Mouse (Mus musculus) kidney, postnatal 14 days (tissue): ENCODE data around the gene Tgfbr3.
A peak's percentile ranks its signal among the peaks of the same experiment; 100 is the strongest.

Experiments
- DNase-seq: peaks from one replicate; pipeline ENCODE4 v3.0.0; 2022; ENCODE audit warnings: mixed read lengths

Gene Tgfbr3

DNA sequence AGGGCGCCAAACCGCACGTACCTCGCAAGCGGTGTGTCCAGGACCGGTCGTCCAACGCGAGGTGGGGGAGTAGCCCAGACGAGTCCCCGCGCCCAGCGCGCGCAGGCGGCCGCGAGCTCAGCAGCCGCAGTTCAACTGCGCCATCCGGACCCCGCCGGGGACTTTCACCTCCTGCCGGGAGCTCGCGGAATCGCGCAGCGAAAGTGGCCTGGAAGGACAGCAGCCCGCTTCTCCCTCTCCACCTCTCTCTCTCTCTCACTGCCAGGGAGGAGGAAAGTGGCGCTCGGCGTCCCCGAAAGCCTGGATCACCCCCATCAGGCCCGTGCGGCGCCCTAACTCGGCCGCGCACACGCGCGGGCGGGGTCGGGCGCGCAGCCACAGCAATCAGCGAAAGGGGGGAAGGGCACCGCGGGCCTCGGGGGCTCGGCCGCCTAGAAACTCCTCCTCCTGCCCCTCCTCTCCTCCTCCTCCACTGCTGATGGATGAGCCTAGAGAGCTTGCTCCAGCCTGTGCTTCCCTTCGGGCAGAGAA, at the start of gene Tgfbr3:
Gene Tgfbr3 (minus strand): TSS at position 396 of the 531 bp plus-strand sequence.
- DNase-seq = peak; percentile 92

DNA sequence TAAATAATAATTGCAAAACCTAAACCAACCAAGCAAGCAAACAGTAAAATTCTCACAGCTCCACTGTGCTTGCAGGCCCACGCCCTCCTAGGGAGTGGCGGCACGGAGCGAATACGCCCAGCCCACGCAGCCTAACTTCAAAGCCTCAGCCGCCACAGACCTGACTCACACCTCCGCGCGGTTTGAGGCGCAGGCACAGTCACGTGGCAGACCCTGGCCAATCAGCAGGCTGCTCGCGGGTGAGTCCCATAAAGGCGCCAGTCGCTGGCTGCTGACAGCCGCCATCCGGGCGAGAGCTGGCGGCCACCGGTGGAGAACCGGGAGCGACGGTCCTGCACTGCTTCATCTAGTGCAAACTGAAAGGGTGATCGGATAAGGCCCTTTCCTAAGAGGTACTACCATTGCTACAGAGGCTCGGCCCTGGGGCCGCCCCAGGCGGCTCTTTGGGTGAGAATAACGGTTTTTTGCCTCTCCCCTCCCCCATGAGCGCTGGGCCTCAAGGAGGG, 41.5 kb upstream of the Tgfbr3 start, which contains the start of gene Brdt:
Gene Brdt (plus strand): TSS at position 244 of the 506 bp plus-strand sequence.
- DNase-seq = no peak

DNA sequence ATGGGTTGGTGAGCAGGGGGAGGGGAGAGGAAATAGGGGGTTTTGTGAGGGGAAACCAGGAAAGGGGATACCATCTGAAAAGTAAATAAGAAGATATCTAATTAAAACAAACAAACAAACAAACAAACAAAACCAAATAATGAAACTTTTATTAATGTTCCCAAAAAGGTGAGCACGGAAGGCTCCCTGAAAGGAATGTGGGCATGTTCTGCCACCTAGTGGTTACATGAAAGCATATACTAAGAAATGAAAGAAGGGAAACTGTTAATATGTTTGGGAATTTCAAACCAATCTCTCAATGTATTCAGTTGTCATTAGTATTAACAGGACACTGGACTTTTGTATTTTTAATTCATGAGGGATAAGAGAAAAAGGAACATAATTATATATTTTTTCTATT, 31.3 kb upstream of the Tgfbr3 start:
- peak; percentile 40 for DNase-seq

GRCm38 (mm10) chr5:107317141-107317540, 27.7 kb upstream of the Tgfbr3 start:
- DNase-seq = no peak

DNA sequence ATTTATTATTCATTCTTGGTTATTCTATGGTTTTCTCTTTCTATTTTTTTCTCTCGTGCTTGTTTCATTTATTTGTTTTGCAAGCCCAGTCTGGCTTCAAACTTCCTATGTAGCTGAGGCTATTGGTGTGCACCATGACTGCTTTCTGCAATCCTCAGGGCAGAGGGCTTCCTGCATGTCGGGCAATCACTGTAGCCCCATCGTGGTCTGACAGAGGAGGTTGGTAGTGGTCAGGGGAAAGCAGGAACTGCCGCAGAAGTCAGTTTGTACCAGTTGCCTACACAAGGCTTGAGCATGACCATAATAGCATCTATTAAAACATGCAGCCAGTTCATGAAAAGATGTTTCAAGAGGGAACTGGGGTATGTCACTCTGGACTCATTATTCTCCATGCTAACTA, 18.0 kb upstream of the Tgfbr3 start:
- DNase-seq = no peak

DNA sequence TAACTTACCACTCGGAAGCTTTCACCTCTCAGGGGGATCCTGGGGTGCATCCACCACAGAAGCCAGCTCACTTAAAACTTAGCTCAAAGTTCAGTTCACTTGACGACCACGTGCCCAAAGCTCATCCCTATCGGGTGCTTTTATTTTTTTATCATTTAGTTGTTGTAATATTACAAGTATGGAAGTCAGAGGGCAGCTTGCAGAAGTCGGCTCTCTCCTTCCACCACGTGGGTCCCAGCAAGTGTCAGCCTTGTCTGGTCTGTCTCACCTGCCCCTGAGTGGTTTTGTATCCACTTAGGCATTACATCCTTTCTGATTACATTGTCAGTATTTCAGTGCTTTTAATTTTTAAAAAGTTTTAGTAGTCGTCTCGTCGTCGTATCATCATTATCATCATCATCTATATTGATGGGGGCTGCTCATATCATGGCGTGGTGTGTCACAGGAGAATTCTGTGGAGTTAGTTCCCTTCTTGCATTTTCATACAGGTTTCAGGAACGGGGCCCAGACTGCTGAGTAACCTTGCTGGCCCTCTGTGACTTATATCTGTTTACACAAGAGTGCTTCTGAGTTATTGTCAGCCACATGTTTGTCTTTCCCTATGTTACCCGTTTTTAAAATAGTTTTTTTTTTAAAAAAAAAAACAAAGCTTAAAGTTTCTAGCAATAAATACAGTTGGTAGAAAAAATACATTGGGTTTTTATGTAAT, 14.8 kb upstream of the Tgfbr3 start:
- no peak for DNase-seq

DNA sequence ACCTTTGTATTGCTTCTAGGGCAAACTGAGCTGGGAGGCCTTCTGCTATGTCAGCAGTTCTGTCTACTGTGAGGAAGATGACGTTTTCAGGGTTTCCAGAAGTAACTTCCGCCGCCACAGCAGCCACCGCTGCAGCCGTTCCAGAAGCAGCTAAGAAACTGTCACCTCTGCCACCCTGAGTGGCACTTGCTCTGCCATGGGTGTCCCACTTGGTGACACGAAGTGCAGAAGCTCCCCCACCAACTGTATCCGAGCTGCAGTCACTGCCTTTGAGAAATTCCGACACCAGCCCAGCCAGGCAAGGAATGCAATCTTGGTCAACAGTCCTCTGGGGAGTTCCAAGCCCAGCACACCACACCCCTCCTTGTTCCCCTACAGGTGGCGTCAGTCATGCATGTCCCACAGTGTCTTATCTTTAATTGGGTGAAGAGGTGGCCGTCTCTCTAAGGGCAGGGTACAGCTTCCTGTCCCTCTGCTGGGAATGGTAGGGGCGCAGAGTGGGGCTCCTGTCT, 14.0 kb upstream of the Tgfbr3 start:
- DNase-seq = peak; percentile 14

DNA sequence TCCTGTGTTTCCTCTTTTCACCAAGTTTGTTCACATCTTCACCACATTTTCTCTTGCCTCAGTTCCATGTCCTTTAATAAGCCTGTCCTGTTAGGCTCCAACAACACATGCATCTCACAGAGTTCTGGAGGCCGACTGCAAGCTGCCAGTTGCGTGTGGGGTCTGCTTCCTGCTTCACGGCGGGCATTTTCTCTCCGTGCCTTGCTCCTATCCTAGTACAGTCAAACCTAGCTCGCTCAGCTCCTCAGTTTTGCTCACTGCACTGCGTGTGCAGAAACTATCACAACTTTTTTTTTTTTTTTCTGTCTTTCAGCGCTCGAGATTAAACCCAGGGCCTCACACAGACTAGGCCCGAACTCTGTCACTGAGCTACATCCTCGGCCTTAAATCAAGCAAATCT, 9.4 kb upstream of the Tgfbr3 start:
- DNase-seq = no peak

GRCm38 (mm10) chr5:107296512-107297322, 7.3 kb upstream of the Tgfbr3 start:
- DNase-seq = peak; percentile 56

- peak; percentile 19 for DNase-seq
These were observed 6.5 kb upstream of the Tgfbr3 start for GRCm38 (mm10) chr5:107295817-107296511.

DNA sequence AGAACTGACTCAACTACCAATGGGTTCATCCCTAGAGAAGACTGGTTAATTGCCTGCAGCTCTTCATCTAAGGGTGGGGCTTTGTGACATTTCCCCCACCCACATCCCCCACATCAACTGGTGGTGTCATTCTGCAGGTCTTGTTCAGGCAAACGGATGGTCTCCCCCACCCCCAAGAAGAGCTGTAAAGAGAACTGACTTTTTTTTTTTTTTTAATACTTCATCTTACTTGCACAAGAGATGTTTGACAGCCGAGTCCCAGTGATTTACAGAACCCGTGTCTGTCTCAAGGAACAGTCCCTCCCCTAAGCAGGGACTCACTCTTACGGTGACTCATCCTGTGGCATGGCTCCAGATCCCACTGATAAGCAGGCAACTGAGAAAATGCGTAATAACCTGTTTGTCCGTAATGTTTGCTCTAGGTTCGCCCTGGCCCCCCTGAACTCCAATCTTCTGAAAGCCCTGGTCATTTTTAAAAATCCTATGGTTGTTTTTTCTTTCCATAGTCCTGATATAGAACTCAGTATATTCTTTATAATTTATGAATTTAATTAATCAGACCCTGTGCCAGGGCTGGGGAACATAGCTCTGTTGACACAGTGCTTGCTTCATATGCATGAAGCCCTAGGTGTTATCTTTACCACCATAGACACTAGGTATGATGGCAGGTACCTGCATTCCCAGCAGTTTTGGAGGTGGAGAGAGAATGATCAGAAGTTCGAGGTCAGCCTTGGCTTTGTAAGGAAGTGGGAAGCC, 5.8 kb upstream of the Tgfbr3 start:
- peak; percentile 32 for DNase-seq

GRCm38 (mm10) chr5:107294041-107294440, 4.6 kb upstream of the Tgfbr3 start:
- DNase-seq = no peak

- no peak for DNase-seq
These were observed 557 bp upstream of the Tgfbr3 start for GRCm38 (mm10) chr5:107289986-107290385.

GRCm38 (mm10) chr5:107288427-107289233, 799 bp downstream of the Tgfbr3 start:
- no peak for DNase-seq

GRCm38 (mm10) chr5:107287908-107288267, 1.5 kb downstream of the Tgfbr3 start:
- DNase-seq = no peak

GRCm38 (mm10) chr5:107287254-107287907, 2.0 kb downstream of the Tgfbr3 start:
- peak; percentile 58 for DNase-seq

DNA sequence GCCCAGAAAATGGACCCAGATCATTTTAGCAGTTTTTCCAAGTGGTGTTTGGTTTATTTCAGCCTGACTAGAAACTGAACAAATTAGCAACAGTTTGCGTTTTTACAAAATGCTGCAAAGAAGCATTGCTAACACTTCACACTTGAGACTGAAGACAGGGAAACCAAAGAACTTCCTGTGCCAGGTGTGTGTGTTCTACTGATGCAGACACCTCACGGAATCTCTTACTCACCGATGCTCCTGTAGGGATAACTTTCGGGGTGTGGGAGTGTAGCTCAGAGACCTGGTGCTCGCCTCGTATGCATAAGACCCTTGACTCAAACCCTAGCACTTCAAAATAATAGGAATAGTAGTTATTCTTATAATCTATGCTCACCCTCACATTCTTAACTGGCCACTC, 3.9 kb downstream of the Tgfbr3 start:
- no peak for DNase-seq

- no peak for DNase-seq
These were observed 5.4 kb downstream of the Tgfbr3 start for GRCm38 (mm10) chr5:107283935-107284524.

DNA sequence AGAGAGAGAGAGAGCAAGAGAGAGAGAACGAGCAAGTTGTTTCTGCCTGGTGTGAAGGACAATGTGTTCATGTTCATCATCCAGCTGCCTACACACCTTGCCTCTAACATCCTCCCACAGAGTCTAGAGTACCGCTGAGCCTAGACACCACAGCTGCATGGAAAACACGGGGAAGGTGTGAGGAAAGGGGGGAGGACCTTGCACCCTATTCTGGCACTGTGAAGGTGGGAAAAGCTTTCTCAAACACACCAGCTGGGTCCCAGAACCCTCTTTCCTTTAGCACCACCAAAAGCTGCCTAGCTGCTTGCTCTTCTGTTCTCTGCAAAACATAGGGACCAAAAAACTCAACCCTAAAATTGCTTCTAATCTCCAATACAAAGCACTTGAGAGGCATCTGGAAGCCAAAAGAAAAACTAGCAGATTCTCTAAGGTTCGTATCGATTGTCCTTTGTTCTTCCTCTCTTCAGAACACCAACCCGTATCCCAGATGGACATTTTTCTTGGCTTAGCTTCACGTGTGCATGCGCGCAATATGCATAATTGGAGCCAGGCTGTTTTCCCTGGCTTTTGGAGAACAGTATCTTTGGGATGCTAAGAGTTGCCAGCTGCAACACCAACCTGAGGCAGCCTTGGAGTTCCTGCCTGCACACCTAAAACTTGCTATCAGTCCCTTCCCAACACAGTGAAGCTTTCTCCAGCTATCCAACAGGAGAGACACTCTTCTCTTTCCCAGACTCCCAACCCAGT, 6.7 kb downstream of the Tgfbr3 start:
- no peak for DNase-seq
